Mouse (Mus musculus): Measurements from ENCODE around the gene Gm13089. TPM values are rescaled to one million over a fixed set of nuclear protein-coding genes. Genes with fewer than 3 reads are reported as not detected.
"Not testable (repeated sequence)": the region's sequence is repeated elsewhere in the genome, so short reads cannot be mapped to it uniquely, and the experiment has no call there.

Gene Gm13089
- not detected in 2 replicates for polyA plus RNA-seq (2012; ENCODE audit: insufficient read depth, insufficient read length, missing spikeins)

DNA sequence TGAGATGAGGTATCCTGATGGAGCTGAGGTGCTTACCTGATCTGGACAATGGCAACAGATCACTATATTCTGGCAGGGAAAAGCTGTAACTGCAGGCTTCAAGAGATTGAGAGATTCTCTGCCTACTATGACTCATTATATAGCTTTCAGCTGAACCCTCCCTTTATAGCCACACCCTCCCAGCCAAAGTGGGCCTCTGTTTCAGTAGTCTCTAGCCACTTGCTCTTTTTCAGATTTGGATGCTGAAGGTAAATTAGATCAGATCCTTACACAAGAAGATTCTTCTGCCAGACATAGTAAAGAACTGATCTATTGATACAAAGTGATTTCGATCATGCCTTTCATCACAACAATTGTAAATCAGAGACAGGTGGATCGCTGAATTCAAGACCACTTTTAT, at the start of gene Gm13089:
Gene Gm13089 (minus strand): TSS at position 101 of the 400 bp plus-strand sequence.
- H3K4me3 ChIP-seq (ENCODE audit: insufficient read depth, low read depth, low read length): no peak within 1 kb of the TSS
- H3K27ac ChIP-seq (replicated peaks; ENCODE audit: low read depth, low read length): no peak within 1 kb of the TSS
- no peaks in the 10 kb centered on the region for H3K4me1 ChIP-seq (ENCODE audit: control insufficient read depth, insufficient read depth, insufficient read length, low read length)

DNA sequence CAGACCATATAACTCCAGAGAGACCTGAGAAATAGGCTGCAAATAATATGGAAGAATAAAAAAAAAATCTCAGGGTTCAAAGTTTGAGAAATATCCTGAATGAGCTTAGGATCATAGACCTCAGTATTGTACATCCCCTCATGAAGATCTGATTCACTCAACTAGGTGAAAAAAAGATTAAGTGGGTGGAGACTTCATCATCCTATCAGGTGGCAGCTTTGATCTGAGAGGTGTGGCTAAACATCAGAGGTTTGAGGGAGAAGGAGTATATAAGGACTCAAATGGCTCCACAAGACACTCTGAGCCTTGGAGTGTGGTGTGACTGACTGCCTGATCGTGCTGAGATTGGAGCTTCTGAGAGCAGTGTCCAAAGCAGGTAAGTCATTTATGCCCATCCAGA, 16.6 kb upstream of the Gm13089 start, which contains the start of gene Gm13078:
Gene Gm13078 (plus strand): TSS at position 301 of the 400 bp plus-strand sequence.
- H3K4me1 ChIP-seq (ENCODE audit: control insufficient read depth, insufficient read depth, insufficient read length, low read length): no peaks in the 10 kb centered on the region
- no peak within 1 kb of the TSS for H3K27ac ChIP-seq (replicated peaks; ENCODE audit: low read depth, low read length)
- H3K4me3 ChIP-seq (ENCODE audit: insufficient read depth, low read depth, low read length): no peak within 1 kb of the TSS

DNA sequence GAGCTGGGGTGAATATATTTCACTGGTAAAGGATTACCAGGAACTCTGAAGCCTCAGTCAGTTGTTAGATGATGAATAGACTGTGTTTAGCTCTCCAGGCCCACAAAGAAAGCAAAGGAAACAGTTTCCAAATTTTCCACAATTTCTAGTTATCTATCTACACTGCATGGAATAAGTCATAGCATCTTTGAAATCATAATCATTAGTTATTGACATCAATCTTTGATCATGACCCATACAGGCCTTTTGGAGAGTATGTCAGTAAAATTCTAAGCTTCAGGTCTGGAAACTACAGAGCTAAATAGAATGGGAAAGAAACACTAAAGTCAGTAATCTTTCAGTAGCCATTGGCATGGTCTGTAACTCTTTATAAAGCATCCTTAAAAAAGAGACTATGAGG, 45.4 kb downstream of the Gm13089 start, which contains the start of gene Gm13088:
Gene Gm13088 (minus strand): TSS at position 101 of the 400 bp plus-strand sequence.
- not testable (repeated sequence) for H3K4me1 ChIP-seq (ENCODE audit: control insufficient read depth, insufficient read depth, insufficient read length, low read length); H3K27ac ChIP-seq (replicated peaks; ENCODE audit: low read depth, low read length); H3K4me3 ChIP-seq (ENCODE audit: insufficient read depth, low read depth, low read length)

Other genes with a start within 250 kb of the Gm13089 start
- gene Gm13043, start 191.4 kb downstream of the Gm13089 start, polyA plus RNA-seq (2012; ENCODE audit: insufficient read depth, insufficient read length, missing spikeins): not detected in 2 replicates
- gene Gm13040, start 166.8 kb downstream of the Gm13089 start, polyA plus RNA-seq (2012; ENCODE audit: insufficient read depth, insufficient read length, missing spikeins): not detected in 2 replicates
- not detected in 2 replicates for gene BC080695, start 151.0 kb downstream of the Gm13089 start, polyA plus RNA-seq (2012; ENCODE audit: insufficient read depth, insufficient read length, missing spikeins)
- not detected in 2 replicates for gene Gm13057, start 151.0 kb downstream of the Gm13089 start, polyA plus RNA-seq (2012; ENCODE audit: insufficient read depth, insufficient read length, missing spikeins)
- not detected in 2 replicates for gene Gm13083, start 87.7 kb downstream of the Gm13089 start, polyA plus RNA-seq (2012; ENCODE audit: insufficient read depth, insufficient read length, missing spikeins)
- gene Gm13088, start 45.5 kb downstream of the Gm13089 start, polyA plus RNA-seq (2012; ENCODE audit: insufficient read depth, insufficient read length, missing spikeins): not detected in 2 replicates
- gene Gm13078, start 16.7 kb upstream of the Gm13089 start, polyA plus RNA-seq (2012; ENCODE audit: insufficient read depth, insufficient read length, missing spikeins): not detected in 2 replicates
- not detected in 2 replicates for gene Gm13023, start 86.6 kb upstream of the Gm13089 start, polyA plus RNA-seq (2012; ENCODE audit: insufficient read depth, insufficient read length, missing spikeins)
- not detected in 2 replicates for gene Gm13084, start 113.4 kb upstream of the Gm13089 start, polyA plus RNA-seq (2012; ENCODE audit: insufficient read depth, insufficient read length, missing spikeins)
- gene Gm13103, start 143.8 kb upstream of the Gm13089 start, polyA plus RNA-seq (2012; ENCODE audit: insufficient read depth, insufficient read length, missing spikeins): not detected in 2 replicates
- gene Pramef6, start 197.7 kb upstream of the Gm13089 start, polyA plus RNA-seq (2012; ENCODE audit: insufficient read depth, insufficient read length, missing spikeins): not detected in 2 replicates
- not detected in 2 replicates for gene Pramef25, start 248.3 kb upstream of the Gm13089 start, polyA plus RNA-seq (2012; ENCODE audit: insufficient read depth, insufficient read length, missing spikeins)